Mouse (Mus musculus) brain, adult 10 weeks (tissue): Measurements from ENCODE around the gene Spice1. TPM values are rescaled to one million over a fixed set of nuclear protein-coding genes. Genes with fewer than 3 reads are reported as not detected.

ENCODE experiments used
- polyA plus RNA-seq: library from polyadenylated mRNA; stranded (reverse); fragments of 350-450 nt; fragmentation: Illumina TruSeq; extraction: RNeasy Lipid Tissue Mini Kit (QIAGEN cat#74804); gene quantifications from one replicate; pipeline ENCODE4 v1.2.3, GENCODE M21; 2015; ENCODE audit warnings: low read depth, low replicate concordance

Spice1 gene
- 16.0 TPM for polyA plus RNA-seq

DNA sequence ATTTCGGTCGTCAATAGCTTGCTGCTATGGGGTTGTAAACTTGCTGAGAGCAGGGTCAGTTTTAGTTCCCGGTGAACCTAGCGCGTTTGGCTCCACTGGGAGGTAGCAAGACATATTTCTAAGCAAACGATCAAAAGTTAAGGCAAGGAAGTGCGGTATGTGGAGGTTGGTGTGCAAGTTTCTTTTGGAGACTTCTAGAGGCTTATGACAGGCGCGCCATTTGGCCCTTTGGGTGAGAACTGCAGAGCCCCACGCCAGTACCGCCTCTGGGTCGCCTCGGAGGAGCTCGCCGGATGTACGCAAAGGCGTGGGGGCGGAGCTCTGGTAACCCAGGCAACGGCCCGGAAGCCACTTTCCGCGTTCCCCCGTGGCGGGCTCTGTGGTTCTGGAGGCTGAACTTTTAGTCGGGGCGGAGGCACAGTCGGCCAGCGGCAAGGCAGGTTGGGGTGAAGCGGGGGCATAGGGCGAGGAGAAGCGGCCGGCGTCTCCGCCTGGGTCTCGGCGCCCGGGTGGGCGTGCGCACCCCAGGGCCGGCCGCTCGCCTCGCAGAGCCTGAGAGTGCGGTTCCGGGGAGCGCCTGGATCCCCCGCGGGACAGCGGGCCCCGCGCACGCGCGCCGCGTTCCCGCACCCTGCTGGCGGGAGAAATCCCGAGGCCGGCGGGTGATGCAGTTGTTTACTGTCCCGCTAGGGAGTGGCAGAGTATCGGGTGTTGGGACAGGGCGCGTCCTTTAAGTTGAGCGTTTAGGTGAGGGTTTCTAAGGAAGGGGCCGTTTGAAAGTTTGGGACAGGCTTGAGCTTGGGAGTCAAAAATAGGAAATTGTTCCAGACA lies at the start of gene Spice1:
Spice1 (plus strand) TSS at position 51 of the 831 bp plus-strand sequence.

DNA sequence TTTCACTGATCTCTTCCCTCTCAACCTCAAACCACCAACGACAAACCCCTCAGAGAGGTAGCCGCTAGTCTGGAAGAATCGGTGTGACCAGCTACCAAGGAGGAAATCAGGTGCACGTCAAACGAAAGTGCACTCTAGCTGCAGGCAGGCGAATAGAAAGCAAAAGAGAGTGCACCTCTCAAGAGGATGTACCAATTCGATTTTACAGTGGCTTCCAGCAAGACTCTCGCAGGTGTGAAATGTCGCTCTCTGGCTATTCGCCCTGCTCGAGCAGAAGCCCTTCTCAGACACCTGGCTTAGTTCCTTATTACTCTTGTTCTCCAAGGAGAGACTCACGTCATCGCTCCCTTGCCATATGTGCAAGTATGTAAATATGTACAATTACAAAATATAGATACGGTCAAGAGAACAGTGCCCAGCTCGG lies 14.0 kb upstream of the Spice1 start, which contains the start of gene Sidt1:
Sidt1 (minus strand) TSS at position 336 of the 424 bp plus-strand sequence.

DNA sequence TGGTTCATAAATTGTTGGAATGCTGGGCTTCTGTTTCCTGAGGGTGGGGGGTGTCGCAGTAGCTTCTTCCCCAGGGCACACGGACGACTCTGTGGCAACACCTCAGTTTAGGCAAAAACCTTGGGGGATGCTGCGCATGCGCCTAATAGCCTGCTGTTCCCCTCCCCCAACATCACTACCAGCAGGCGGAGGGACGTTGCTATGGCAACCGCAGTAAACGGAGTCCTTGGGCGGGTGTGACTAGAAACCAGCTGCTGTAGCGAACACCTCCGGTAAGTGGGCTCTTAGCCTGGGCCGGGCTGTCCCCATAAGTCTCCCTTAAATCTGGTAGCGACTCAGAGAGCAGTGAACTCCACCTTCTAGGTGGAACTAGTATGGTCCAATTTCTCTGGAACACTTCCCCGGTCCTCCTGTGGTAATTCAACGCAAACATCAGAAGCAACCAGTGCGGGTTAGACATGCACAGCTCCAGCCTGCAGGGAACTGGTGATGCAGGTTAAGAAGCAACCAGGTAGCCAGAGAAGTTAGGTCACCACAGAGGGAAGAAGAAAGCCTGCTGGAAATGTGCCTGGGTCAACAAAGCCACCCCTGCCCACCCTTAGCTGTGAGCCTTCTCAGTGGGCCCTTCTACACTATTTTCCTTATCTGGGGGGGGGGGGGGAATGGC lies 47.8 kb downstream of the Spice1 start, which contains the start of gene Cfap44:
Cfap44 (plus strand) TSS at position 220 of the 667 bp plus-strand sequence.

Other genes starting within 250 kb of the Spice1 start
- gene Atp6v1a, start 207.4 kb upstream of the Spice1 start, polyA plus RNA-seq = 349 TPM
- 60.2 TPM for gene Naa50, start 207.3 kb upstream of the Spice1 start, polyA plus RNA-seq
- gene Usf3, start 173.9 kb upstream of the Spice1 start, polyA plus RNA-seq = 14.6 TPM
- gene Sidt1, start 13.9 kb upstream of the Spice1 start, polyA plus RNA-seq = 32.7 TPM
- 3.8 TPM for gene Cfap44, start 47.7 kb downstream of the Spice1 start, polyA plus RNA-seq
- 10.7 TPM for gene Boc, start 211.8 kb downstream of the Spice1 start, polyA plus RNA-seq